Mouse (Mus musculus) c-Kit-positive CD71-positive TER-119-positive erythroid progenitor cells, embryonic 14.5 days (primary cell): Measurements from ENCODE around the gene Acbd3.

ENCODE experiments used
- DNase-seq: peaks from one replicate; pipeline ENCODE4 v3.0.0-alpha.2; 2013; ENCODE audit warnings: low spot score

The Acbd3 gene

GRCm38 (mm10) chr1:180762180-180762579 is 36.3 kb downstream of the Acbd3 start:
- no peak for DNase-seq

GRCm38 (mm10) chr1:180762679-180763078 is 36.8 kb downstream of the Acbd3 start:
- no peak for DNase-seq

DNA sequence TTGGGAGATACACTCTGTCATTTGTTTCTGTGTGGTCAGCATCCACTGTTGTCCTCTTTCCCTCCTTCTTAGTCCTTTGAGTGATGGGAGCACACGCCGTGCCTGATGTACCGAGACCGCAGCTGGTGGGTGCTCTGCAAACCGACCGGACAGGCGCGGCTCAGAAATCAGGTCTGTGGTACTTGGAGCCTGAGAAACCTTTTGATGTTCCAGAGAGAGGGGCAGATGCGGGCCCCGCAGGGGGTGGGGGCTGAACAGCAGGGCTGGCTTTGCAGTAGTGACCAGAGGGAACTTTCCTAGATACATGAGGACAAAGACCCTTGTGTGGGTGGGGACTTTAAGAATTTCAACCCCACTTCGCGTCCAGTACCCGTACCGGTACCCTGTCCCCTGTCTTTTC is 37.5 kb downstream of the Acbd3 start:
- DNase-seq = no peak

DNA sequence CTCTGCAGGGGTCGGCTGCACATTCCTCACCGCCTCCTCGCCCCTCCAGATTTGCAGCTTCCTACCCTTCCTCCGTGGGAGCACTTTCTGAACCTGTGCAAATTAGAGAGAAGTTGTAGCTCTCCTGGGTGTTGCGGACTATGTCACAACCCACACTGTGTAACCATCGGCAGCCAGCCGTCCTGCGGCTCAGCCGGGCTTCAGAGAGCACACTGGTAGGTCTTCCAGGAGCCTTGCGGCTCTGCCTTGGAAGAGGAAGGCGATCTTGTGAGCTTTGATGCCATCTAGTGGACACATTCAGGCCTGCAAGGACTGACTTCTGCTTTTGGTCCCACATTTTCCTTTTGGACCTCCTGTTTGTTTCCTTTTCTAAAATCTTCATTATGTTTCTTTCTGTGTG is 38.0 kb downstream of the Acbd3 start:
- peak; percentile 77 for DNase-seq

GRCm38 (mm10) chr1:180765393-180765792 is 39.5 kb downstream of the Acbd3 start:
- DNase-seq = no peak

DNA sequence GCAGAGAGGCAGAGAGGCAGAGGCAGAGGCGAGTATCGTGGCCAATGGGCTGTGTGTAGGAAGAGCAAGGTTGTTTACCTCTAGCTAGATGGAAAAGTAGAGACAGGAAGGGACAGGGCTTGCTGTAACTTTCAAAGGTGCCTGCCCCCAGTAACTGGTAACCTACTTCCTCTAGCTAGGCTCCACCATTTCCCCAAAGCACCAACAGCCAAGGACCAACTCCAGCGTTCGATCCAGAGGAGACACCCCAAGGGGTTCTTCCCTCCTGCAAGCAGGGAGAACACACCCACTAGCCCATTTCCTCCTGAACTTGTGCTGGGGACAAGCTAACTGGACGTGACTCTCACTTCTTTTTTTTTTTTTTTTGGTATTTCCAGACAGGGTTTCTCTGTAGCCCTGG is 40.7 kb downstream of the Acbd3 start:
- no peak for DNase-seq

GRCm38 (mm10) chr1:180767541-180768333 is 41.9 kb downstream of the Acbd3 start:
- DNase-seq = no peak

DNA sequence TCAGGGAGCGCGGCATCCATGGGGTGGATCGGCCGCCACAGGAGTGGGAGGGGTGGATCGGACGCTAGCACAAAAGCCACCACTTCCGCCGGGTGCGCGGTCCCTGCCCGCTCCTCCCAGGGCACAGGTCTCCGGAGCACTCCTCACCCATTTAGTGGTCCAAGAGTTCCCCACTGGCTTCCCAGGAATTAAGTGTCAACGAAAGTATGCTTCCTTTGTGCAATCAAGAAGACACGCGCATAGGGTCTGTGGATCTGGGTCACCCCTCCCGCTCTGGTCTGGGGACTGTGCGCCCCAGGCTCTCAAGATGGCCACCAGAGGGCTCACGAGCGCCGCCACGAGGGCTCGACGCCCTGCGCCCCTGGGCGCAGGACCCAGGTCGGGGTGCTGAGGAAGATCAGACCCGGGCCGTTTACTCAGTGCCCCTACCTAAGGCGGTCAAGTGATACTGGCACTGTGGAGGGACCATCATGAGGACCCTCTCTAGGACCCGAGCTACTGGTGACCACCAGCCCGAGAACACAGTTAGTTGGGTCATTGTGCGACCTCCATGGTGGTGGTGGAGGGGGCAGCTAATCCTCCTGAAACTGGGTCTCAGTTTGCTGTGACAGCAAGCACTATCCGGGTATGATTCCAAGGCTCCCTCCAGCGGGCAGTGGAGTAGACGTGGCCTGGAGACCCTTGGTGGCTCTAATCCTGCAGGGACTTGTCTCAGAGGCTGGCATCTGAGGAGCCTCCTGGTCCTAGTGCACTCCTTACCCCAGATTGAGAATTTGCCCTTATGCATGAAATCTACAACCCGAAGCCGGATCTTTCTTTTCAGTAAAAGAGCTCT is 42.7 kb downstream of the Acbd3 start:
- DNase-seq = peak; percentile 74

- no peak for DNase-seq
These were observed 45.5 kb downstream of the Acbd3 start for GRCm38 (mm10) chr1:180771306-180771705.

GRCm38 (mm10) chr1:180771722-180772121 is 45.9 kb downstream of the Acbd3 start:
- DNase-seq = no peak

GRCm38 (mm10) chr1:180772291-180772690 is 46.4 kb downstream of the Acbd3 start:
- no peak for DNase-seq

DNA sequence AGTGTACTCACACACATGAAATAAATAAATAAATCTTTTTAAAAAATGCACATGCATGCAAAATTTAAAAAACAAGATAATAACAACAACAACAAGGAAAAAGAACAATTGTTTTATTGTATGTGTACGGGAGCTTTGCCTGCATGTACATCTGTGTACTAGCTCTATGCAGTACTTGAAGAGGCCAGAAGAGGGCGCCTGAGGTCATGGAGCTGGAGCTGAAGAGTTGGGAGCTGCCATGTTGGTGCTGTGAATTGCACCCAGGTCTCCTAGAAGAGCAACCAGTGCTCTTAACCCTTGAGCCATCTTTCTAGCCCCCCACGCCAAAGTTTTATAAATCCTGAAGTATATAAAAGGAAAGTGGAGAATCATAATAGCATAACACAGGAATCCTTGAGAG is 48.8 kb downstream of the Acbd3 start:
- DNase-seq = peak; percentile 51

GRCm38 (mm10) chr1:180775317-180775716 is 49.5 kb downstream of the Acbd3 start:
- DNase-seq = no peak

- no peak for DNase-seq
These were observed 50.1 kb downstream of the Acbd3 start for GRCm38 (mm10) chr1:180775849-180776493.

DNA sequence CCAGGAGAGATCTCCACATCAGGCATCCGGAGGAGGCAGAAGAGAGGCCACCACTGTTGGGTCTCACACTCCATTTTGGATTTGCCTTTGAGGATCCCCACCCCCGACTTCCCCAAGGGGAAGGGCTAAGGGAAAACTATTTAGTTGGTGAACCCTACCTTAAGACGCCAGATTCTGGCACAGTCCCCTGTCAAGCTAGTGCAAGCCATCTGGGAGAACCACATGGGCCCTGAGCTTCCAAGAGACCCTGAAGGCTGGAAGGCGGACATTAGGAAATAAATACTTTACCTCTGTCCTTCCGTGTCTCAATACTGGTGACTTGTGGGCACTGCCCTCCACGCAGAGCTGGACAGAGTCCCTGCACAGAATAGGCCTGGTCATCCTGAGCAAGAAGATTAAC is 50.7 kb downstream of the Acbd3 start:
- DNase-seq = no peak

DNA sequence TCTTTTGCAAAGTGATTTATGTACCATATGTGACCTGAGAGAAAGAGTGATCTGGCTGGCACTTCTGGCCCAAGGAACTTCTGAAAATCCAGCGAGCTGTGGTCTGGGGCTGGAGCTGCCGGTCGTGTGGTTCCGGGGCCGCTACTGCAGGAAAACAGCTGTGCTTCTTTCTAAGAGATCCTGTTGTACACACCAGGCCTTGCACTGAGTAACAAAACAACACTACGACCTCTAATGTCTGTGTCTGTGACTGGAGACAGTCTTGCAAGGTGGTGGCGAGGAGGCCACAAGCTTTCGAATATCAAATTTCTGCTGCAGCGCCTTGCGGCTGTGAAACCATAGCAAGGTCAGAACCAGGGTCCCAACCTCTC is 51.4 kb downstream of the Acbd3 start:
- no peak for DNase-seq

DNA sequence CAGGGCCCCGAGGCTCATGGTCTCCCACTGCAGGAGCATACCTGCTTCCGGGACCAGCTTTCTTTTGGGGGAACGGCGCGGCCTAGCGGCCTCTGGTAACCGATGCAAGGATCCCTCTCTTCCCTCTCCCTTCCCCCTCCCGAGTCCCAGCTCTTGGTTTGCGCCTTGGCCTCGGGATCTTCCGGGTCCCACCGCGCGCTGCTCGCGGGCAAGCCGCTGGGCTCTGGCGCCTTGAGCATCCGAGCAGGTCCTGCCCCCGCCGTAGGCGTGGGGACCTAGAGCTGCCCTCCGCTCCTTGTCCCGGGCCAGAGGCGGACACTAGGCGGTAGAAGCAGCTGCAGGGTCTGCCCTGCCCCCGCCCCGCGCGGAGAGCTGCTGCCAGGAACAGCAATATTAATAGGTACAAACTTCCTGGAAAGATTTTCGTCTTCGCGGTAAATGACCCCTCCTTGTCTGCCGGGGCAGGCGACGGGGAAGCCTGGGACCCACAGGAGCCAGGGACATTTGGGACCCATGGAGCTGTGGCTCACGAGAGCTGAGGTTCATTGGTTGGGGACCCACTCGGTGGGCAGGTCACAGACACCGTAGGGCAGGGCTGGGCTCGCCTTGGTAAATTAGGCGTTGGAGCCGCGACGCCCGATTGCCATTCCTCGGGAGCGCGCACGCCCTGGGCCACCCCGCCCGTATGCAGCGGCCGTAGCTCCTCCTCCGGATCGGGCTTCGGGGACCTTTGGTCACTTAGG is 52.0 kb downstream of the Acbd3 start:
- DNase-seq = peak; percentile 73

GRCm38 (mm10) chr1:180778403-180778754 is 52.5 kb downstream of the Acbd3 start:
- DNase-seq = no peak

DNA sequence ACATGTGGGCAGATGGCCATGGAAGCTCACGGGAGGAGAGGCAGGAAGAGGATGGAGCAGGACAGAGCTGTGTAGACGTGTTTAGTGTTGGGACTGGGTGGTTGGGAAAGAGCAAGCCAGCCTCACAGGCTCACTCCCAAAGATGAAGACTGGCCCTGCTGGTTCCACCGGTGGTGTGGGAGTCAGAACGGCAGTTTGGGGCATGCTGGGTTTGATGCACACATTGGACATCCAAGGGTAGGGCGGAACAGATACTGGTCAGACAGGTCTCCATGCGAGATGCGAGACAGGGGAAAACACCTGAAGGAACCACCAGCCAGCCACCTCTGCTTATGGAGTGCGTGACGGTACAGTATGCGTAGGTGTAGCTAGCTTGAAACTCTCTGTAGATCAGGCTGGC is 53.1 kb downstream of the Acbd3 start:
- DNase-seq = no peak

DNA sequence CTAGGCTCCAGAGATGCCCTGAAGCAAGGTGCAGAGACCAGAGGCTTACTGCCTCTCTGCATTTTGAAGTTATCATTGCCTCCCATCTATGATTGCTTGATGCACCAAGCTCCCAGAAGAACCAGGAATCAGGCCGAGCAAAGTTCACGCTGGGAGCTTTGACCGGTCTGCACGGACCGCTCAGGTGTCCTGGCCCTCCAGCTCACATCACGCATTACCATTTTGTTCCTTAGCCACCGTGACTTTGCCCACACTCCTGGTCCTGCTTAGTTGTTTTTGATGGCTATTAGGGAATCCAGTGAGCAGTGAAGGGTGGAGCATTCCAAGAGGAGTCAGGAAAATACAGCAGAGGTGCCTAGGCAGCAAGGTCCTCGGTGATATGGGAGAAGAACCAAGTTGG is 54.4 kb downstream of the Acbd3 start:
- no peak for DNase-seq

DNA sequence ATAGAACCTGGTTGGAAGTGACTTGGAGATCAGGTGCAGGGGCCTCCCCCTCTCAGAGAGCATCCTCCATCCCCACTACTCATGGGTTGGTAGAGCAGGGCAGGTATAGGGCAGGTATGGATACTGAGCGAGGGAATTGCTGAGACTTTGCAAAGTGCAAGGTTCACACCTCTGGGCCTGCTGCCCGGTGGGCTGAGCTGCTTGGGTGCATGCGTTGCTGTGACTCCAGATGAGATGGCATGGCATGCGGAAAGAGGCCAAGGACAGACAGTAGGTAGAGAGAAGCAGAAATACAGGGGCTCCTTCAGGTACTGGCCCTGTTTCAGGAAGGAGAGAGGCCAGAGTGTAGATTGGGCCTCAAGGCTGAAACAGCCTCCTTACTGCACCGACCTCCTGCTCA is 55.4 kb downstream of the Acbd3 start:
- DNase-seq = no peak

DNA sequence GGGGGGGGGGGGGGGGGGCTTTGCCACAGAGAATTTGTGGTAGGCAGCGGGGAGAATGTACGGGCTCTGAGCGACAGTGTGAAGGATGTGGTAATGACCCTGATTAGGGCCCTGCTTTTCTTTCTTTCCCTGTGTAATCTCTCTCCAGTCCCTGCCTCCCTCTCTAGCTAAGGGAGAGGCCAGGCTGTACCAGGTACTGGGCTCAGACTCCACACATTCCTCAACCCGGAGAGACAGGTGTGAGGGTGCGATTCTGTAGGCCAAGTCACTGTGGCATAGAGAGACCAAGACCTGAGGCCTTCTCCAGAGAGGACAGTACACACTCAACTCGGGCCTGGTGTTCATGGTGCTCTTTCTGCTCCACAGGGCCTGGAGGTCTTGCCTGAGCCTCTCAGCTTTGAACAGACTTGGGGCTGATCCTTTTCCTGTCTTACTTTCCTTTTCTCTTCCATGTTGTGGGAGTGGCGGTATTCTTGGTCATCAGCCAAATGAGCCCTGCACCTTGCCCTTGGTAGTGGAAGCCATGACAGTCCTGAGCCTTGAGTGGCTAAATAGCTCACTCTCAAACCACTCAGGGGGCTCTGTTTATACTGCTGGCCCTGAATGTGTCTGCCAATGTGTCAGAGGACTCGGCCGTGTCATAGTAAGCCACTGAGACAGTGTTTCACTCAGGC is 57.2 kb downstream of the Acbd3 start:
- no peak for DNase-seq
